Mouse (Mus musculus) left cerebral cortex, adult 18-20 months (tissue): Measurements from ENCODE around the gene Calm1. TPM values are rescaled to one million over a fixed set of nuclear protein-coding genes. Genes with fewer than 3 reads are reported as not detected.

Experiments used
- total RNA-seq, 2 experiments: library from RNA; stranded (reverse); gene quantifications; 2 replicates each; pipeline ENCODE4 v1.2.3; 2021

The Calm1 gene
- total RNA-seq, 2 experiments from 2014 or later, result 2,232 to 2,307 TPM

Other genes starting within 250 kb of the Calm1 start
- gene Kcnk13, start 234.9 kb upstream of the Calm1 start, total RNA-seq, result 10 to 100 TPM in 1 of 2 experiments, 1 to 10 TPM in 1; 8.3 to 10.4 TPM
- gene Psmc1, start 89.3 kb upstream of the Calm1 start, total RNA-seq, result 100 to 1,000 TPM; 196 to 225 TPM
- 10 to 100 TPM; 16.9 to 17.7 TPM for gene Nrde2, start 39.8 kb upstream of the Calm1 start, total RNA-seq